Mouse (Mus musculus) urinary bladder, postnatal 4 days (tissue): ENCODE data around the gene Itga7.
"Not testable (repeated sequence)": the region's sequence is repeated elsewhere in the genome, so short reads cannot be mapped to it uniquely, and the experiment has no call there.

Experiments
- DNase-seq, 2 experiments: peaks; one replicate each; pipeline ENCODE4 v3.0.0; 2021 to 2022; ENCODE audit warnings: low spot score in 2 of 2

Gene Itga7

DNA sequence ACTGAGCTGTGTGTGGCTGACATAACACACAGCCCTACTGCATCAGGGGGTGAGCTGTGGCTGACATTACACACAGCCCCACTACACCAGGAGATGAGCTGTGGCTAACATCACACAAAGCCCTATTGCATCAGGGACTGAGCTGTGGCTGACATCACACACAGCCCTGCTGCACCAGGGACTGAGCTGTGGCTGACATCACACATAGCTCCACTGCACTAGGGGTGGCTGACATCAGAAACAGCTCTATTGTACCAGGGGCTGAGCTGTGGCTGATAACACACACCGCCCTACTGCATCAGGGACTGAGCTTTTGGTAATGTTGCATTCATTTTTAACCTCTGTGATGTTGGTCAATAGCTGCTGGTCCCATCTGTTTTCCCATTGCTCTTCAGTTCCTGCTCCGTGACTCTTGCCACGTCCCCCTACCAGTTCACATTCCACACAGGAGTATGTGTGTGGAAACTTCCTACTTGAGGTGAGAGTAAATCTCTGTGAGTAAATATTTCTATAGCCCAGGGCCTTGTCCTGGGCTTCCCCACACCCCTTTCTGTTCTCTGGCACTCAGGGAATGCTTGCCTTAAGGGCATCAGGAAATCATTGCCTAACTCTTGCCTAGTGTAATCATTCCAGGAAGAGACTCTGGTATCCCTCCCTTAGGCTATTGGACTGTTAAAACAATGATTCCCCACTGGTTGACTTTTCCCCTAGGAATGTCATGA, 47.2 kb downstream of the Itga7 start:
- DNase-seq: no peak

DNA sequence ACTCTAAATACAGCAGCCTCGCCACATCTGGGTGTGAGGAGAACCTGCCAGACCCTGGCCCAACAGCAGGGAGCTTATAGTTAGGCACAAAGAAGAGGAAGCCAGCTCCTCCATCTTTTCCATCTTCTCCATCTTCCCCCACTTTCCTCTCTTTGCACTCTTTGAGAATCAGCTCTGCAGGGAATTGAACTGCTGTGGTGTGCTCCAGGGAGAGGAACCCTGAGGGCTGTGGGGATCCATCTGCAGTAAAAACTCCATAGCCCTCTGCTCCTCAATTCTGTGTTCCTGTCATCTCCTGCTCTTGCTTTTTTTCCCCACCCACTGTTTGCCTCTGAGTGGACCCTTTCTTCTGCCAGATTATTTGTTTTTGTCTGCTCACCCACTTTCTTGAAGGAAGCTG, 55.5 kb downstream of the Itga7 start, which contains the start of gene Olfr9:
Olfr9 (plus strand) TSS at position 301 of the 400 bp plus-strand sequence.
- DNase-seq: not testable (repeated sequence)

DNA sequence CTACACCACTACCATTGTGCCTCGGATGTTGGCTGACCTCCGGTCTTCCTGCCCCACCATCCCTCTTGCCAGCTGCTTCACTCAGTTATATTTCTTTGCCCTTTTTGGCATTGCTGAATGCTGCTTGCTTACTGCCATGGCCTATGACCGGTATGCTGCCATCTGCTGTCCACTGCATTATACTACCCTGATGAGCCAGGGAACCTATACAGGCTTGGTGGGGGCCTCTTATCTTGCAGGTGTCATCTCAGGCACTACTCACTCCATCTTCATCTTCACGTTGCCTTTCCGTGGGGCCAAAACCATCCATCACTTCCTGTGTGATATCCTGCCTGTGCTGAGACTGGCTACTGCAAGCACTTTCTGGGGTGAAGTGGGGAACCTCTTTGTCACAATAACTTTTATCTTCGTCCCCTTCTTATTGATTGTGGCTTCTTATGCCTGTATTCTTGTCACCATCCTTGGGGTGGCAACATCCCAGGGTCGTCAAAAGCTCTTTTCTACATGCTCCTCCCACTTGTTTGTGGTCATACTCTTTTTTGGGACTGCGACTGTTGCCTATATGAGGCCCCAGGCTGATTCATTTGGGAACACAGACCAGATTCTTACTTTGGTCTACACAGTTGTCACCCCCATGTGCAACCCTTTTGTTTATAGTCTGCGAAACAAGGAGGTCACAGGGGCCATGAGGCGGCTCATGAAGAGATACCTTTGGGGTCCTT, 56.7 kb downstream of the Itga7 start:
- DNase-seq: not testable (repeated sequence)

DNA sequence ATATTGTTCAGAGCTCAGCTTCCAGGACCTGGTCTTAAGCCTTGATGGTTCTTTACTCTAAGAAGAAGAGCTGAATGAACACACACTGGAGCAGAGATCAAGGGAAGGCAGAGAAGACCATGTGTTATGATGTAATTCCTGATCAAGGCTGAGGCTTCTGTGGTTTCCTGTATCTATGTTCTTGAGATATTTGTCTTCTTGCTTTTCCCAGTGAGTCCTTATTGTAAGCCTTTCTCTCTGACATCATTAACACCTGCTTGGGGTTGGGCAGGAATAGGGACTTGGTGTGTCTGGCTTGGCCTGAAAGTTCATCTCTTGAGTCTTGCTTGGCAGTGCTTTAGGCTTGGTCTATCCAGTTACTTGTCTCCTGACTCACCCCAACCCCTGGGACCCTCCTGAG, 57.4 kb downstream of the Itga7 start:
- DNase-seq: no peak

DNA sequence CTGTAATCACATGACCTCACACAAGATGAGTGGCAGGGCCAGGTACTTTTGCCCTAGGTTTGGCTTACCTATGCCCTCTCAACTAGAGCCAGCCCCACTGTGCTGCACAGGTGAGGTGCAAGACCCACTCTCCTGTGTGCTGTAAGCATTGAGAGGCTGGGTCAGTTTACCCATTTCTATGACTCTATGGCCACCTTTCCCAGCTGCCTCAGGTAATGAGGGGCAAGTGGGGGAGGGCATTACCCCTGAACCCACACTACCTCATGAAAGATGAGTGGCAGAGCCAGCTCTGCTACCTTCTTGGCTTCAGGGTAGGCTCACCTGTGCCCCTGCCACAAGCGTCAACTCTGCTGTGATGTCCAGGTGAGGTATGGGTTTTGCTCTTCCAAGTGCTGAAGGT, 62.2 kb downstream of the Itga7 start:
- DNase-seq: no peak

DNA sequence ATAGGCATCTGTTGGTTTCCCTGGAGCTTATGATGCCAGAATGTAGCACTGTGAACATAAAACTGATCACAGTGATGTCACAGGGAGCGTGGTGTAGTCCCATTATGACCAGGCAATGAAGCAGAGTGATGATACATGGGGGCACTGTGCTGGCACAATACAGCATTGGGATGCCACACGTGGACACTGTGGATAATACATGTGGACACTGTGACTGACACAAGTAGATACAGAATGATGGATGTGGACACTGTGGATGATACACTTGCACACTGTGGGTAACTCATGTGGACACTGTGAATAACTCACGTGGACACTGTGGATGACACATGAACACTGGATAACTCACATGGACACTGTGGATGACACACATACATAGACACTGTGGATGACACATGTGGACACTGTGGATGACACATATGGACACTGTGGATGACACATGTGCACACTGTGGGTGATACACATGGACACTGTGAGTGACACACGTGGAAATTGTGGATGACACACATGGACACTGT, 63.0 kb downstream of the Itga7 start:
- DNase-seq: no peak

DNA sequence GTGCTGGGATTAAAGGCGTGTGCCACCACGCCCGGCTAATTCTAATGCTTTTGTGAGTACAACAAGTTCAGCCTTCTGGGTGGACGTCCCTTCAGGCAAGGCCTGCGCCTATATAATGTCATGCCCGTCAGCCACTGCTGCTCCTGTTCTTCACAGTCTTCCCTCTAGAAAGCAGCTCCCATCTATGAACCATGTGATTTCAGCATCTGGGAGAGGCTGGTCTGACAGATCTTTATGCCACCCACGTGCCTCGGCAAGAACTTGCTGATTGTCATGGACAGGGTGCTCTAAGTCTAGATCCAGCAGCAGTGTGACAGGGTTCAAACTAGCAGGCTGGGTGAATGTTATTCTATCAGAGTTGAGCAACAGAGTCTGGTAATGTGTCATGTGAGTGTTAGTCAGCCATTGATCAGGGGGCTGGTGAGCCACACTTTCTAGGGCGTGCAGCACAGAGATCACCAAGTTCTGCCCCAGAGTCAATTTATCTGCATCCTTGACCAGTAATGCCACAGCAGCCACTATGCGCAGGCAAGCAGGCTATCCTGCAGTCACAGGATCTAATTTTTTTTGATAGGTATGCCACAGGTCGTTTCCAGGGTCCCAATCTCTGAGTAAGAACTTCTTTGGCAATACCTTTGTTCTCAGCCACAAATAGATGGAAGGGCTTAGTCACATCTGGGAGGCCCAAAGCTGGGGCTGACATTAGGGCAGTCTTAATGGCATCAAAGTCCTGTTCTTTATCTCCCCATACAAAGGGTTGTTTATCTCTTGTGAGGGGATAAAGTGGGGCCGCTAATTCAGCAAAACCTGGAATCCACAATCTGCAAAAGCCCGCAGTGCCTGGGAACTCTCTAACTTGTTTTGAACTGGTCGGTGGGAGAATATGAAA, 70.7 kb downstream of the Itga7 start:
- DNase-seq: no peak
